Mouse (Mus musculus) thymus, adult 2 months (tissue): ENCODE measurements around the gene Lefty1. TPM values are rescaled to one million over a fixed set of nuclear protein-coding genes. Genes with fewer than 3 reads are reported as not detected.

ENCODE experiments used
- DNase-seq: peaks from one replicate; pipeline ENCODE4 v3.0.0; 2021
- H3K27ac ChIP-seq: fragments of 200-500 bp; 2 replicates; pipeline ENCODE4 v1.5.1; 2012; ENCODE audit warnings: low read length, control low read depth; ENCODE audit not compliant: control insufficient read depth, insufficient read depth
- H3K27me3 ChIP-seq: fragments of 200-500 bp; 2 replicates; pipeline ENCODE4 v1.6.1; 2012; ENCODE audit warnings: mild to moderate bottlenecking, low read length, moderate library complexity, mixed read lengths; ENCODE audit not compliant: control insufficient read depth, insufficient read depth
- H3K36me3 ChIP-seq: fragments of 200-500 bp; 2 replicates; pipeline ENCODE4 v1.6.1; 2012; ENCODE audit warnings: mild to moderate bottlenecking, low read length, moderate library complexity; ENCODE audit not compliant: control insufficient read depth, insufficient read depth
- H3K4me1 ChIP-seq: fragments of 200-500 bp; replicated peaks from 2 replicates; pipeline ENCODE4 v1.6.1; 2012; ENCODE audit warnings: low read length; ENCODE audit not compliant: control insufficient read depth, insufficient read depth
- H3K4me3 ChIP-seq: fragments of 200-500 bp; 2 replicates; pipeline ENCODE4 v1.5.1; 2012; ENCODE audit warnings: mild to moderate bottlenecking, low read length, control low read depth, moderate library complexity; ENCODE audit not compliant: control insufficient read depth, insufficient read depth
- CTCF ChIP-seq: fragments of 200-500 bp; IDR thresholded peaks from 2 replicates; pipeline ENCODE4 v1.5.1; 2012; ENCODE audit warnings: mild to moderate bottlenecking, control low read depth, low read length, moderate library complexity, borderline replicate concordance; ENCODE audit not compliant: control insufficient read depth, poor library complexity, insufficient read depth; ENCODE audit errors: extremely low read depth
- POLR2A ChIP-seq: fragments of 200-500 bp; IDR thresholded peaks from 2 replicates; pipeline ENCODE4 v1.6.1; 2012; ENCODE audit warnings: mild to moderate bottlenecking, low read length, control low read depth, moderate library complexity; ENCODE audit not compliant: control insufficient read depth, poor library complexity, insufficient read depth; ENCODE audit errors: extremely low read depth
- WGBS: fragments of 180-500 bp; shearing (Covaris S2); methylation state at CpG from one replicate; pipeline ENCODE4 v1.1.7; 2018; 5-methylcytosine and 5-hydroxymethylcytosine counted together
- polyA plus RNA-seq: library from polyadenylated mRNA; depleted of rRNA; stranded (reverse); fragments of >200 nt; gene quantifications from 2 replicates; pipeline ENCODE4 v1.2.3, GENCODE M21; 2012

The Lefty1 gene
- polyA plus RNA-seq, 1 experiment, result 6.0 TPM

- no peak overlapping the region for H3K4me3 ChIP-seq
- no peak for DNase-seq
- H3K36me3 ChIP-seq, result no peaks in the 10 kb centered on the region
- TF ChIP-seq CTCF, result peak; percentile 26; the same call in 1 of the 2 replicates
- no peak for TF ChIP-seq POLR2A
- H3K27ac ChIP-seq, result no peak overlapping the region
- no peaks in the 10 kb centered on the region for H3K27me3 ChIP-seq
- 81% methylated on average over 8 of the region's 8 CpGs for WGBS
- H3K4me1 ChIP-seq, result peaks cover 19% of the 10 kb centered on the region
Measured at GRCm38 (mm10) chr1:180919686-180920085, 15.1 kb upstream of the Lefty1 start.

GRCm38 (mm10) chr1:180922273-180923048 is 12.4 kb upstream of the Lefty1 start:
- Histone ChIP-seq H3K4me1 (peaks cover 22% of the 10 kb centered on the region), H3K27ac (peak overlapping the region; percentile 71; the same call in 1 of the 2 replicates), H3K27me3 (no peaks in the 10 kb centered on the region), H3K36me3 (no peaks in the 10 kb centered on the region), H3K4me3 (no peak overlapping the region)
- TF ChIP-seq POLR2A (0 out of 2 replicates have a peak, but pooled peaks have one; percentile 20), CTCF (no peak)
- no peak for DNase-seq
- WGBS, result 19% methylated on average over 6 of the region's 6 CpGs

- 99% methylated on average over 2 of the region's 2 CpGs for WGBS
- Histone ChIP-seq H3K4me1 (peaks cover 22% of the 10 kb centered on the region), H3K27ac (no peak overlapping the region), H3K36me3 (no peaks in the 10 kb centered on the region), H3K4me3 (no peak overlapping the region), H3K27me3 (no peaks in the 10 kb centered on the region)
- TF ChIP-seq CTCF, result no peak
- TF ChIP-seq POLR2A, result no peak
- DNase-seq, result no peak
Measured at GRCm38 (mm10) chr1:180924737-180925136, 10.1 kb upstream of the Lefty1 start.

DNA sequence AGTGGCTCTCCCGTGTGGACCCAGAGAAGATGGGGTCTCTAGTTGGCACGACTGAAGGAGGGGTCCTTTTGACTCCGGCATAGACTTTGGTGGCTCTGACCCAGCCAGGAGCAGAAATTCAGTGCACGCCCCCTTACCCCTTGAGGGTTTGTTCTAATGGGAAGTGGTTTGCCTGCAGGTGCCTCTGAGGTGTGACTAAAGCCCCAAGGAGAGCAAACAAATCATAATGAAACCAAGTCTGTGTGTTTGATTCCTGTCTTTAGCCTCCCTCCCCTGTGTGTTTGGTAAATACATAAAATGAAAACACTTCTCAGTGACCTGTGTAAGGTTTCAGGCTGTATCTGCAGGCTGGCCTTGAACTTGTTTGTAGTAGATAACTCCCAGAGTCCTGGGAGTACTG is 8.5 kb upstream of the Lefty1 start:
- 12% methylated on average over 4 of the region's 4 CpGs for WGBS
- no peak overlapping the region for H3K27ac ChIP-seq
- no peaks in the 10 kb centered on the region for H3K36me3 ChIP-seq
- TF ChIP-seq POLR2A (no peak), CTCF (no peak)
- H3K4me1 ChIP-seq, result peaks cover 21% of the 10 kb centered on the region
- no peak overlapping the region for H3K4me3 ChIP-seq
- DNase-seq, result no peak
- H3K27me3 ChIP-seq, result no peaks in the 10 kb centered on the region

DNA sequence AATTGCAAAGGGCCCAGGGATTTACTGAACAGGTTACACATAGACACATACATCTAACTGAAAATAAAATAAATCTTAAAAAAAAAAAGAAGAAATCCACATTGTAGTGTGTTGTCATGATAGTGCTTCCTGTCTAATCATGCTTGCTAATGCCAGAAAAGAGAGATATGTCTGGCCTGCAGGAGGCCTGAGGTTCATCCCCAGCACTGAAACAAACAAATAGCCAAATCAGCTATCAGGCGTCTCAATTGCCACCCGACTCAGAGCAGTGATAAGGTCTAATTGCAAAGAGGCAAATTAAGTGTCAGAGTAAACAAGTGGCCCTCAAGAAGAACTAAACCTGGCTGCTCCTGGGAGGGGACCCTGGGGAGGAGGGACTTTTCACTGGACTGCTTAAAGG is 5.2 kb upstream of the Lefty1 start:
- Histone ChIP-seq H3K27ac (no peak overlapping the region), H3K4me3 (no peak overlapping the region), H3K36me3 (no peaks in the 10 kb centered on the region), H3K27me3 (no peaks in the 10 kb centered on the region), H3K4me1 (peaks cover 8% of the 10 kb centered on the region)
- WGBS, result 91% methylated on average over 2 of the region's 2 CpGs
- DNase-seq, result no peak
- no peak for TF ChIP-seq POLR2A
- TF ChIP-seq CTCF, result no peak

DNA sequence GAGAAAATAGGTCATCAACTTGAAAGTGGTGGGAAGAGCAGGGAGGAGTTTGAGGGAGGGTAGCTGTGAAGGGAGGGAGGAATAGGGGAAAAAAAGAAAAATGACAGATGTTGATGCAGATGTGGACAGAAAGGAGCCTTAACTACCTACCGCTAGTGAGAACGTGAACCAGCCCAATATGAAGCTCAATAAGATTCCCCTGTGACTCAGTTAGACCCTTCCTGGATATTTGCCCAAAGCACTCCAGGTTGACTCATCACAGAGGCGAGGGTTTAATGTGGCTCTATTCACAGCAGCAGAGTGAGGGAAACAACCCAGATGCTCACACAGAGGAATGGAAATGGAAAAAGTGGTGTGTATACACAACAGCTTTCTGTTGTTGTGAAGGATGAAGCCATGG is 3.7 kb upstream of the Lefty1 start:
- H3K4me1 ChIP-seq, result peaks cover 4% of the 10 kb centered on the region
- H3K4me3 ChIP-seq, result no peak overlapping the region
- no peaks in the 10 kb centered on the region for H3K27me3 ChIP-seq
- TF ChIP-seq CTCF, result no peak
- TF ChIP-seq POLR2A, result no peak
- WGBS, result 80% methylated on average over 3 of the region's 3 CpGs
- H3K27ac ChIP-seq, result no peak overlapping the region
- DNase-seq, result no peak
- H3K36me3 ChIP-seq, result no peaks in the 10 kb centered on the region
